Mouse (Mus musculus): ENCODE data around the gene Tdrd5. TPM values are rescaled to one million over a fixed set of nuclear protein-coding genes. Genes with fewer than 3 reads are reported as not detected.
"Not testable (repeated sequence)": the region's sequence is repeated elsewhere in the genome, so short reads cannot be mapped to it uniquely, and the experiment has no call there.

The Tdrd5 gene
- polyA plus RNA-seq (2012; rRNA removed): not detected in 2 replicates

DNA sequence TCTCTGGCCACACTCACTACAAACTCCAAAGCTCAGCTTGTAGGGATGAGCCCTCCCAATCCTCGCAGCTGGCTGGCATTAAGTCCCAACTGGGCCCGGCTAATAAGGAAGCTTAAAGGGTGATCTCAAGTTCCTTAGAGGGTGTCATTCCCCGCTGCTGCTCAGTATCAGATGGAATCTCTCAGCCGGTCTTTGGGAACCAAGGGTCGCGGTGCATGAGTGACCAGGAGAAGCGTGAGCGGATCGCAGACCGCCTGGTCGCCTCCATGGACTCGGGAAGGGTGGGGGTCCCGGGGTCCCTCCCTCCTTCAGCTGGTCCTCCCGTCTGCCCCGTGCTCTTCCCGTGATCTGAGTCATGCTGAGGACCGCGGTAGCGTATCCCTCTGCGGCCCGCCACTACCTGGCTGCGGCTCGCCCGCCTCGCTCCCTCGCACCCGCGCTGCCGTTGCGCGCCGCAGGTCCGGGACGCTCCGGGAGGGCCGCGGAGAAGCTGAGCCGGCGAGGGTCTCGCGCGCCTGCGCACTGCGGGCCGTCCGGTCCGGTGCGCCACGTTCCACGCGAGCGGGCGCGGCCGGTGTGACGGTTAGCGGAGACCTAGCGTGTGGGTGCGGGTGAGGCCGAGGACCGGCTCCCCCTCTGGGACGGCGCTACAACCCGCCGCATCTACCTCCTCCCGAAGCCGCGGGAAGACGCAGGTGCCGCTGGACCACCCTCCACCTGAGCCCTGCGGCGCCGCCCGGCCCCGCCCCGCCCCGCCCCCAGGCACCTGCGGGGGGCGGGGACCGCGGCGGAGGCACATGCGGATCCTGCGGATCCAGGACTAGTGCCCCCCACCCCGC is at the start of gene Tdrd5:
Gene Tdrd5, minus strand, starts transcription at position 754 of the 839 bp plus-strand sequence.
- DNase-seq (ENCODE audit: low read depth, low spot score): no peak
- 1% methylated on average over 85 of the region's 85 CpGs for WGBS

DNA sequence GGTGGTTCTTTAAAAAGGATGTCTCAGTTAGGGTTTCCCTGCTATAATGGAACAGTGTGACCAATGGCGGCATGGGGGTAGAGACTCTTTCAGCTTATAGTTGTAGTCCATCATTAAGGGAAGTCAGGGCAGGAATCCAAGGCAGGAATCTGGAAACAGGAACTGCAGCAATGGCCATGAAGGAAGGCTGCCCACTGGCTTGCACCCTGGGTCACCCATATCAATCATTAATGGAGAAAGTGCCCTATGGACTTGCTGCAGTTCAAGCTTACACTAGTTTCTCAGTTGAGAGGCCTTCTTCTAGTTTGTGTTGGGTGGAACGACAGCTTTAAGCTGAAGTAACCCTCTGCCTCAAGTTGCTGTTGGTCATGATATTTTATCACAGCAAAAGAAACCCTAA is 49.0 kb upstream of the Tdrd5 start:
- no peak for DNase-seq (ENCODE audit: low read depth, low spot score)
- 74% methylated on average over 2 of the region's 2 CpGs for WGBS

DNA sequence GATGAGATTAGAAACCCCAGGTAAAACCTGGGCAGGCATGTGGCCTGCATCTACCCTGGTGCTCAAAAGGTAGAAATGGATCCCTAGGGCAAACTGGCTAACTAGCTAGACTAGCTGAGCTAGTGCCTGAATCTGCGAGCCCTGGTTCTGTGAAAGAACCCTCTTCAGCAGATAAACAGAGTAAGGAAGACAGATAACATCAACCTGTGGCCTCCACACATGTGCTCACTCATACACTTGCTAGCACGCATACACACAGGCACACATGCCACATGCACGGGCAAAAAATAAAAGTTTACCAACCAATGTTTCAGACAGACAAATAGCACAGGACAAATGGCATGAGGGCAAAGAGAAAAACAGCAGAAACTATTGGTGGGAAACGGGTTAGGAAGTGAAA is 47.0 kb upstream of the Tdrd5 start:
- 81% methylated on average over 4 of the region's 4 CpGs for WGBS
- DNase-seq (ENCODE audit: low read depth, low spot score): no peak

DNA sequence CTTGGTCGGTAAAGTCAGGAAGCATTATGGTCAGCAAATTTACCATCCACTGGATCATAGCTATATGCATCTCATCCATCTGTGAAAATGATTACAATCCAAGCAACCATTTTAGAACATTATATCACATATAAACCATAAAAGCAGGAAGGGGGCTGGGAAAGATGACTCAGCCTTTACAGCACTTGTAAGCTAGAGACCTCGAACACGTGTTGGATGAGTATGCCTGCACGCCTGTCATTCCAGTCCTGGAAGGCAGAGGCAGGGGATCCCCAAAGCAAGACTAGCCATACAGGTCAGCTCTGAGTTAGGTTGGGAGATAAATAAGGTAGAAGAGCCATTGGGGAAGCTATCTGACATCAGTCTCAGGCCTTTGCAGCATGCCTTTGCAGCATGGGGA is 45.6 kb upstream of the Tdrd5 start:
- DNase-seq (ENCODE audit: low read depth, low spot score): no peak
- WGBS: 46% methylated on average over 4 of the region's 4 CpGs

DNA sequence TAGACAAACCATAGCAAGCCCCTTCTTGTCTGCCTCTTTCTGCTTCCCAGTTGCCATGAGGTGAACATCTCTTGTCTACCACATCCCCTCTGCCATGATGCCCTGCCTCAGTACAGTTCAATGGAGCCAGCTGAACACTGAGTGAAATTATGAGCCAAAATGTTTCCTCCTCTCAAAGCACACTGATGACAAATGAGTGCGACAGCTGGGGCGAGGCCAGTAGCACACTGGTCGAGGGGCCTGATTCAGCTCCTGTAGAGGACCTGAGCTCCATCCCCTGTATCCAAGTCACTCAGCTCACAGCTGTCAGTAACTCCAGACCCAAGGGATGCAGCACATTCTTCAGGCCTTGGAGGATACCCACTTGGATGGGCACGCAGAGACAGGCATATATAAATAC is 42.2 kb upstream of the Tdrd5 start:
- 94% methylated on average over 4 of the region's 4 CpGs for WGBS
- no peak for DNase-seq (ENCODE audit: low read depth, low spot score)

DNA sequence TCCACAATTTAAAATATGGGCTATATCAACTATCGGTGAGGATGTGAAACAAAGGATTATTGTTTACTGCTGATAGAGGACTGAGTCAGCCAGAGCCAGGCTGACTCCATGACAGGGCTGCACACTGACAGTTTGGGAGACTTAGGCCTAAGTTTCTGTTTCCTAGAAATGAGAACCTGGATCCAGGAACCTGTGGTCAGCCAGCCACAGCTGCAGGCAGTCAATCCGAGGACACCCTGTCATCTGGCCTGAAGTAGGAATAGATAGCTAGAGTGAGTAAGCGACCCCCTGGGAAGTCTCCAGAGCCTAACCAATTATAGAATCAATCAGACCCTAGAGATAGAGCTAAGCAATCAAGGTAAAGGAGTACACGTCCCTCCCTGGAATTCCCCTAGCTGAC is 41.0 kb upstream of the Tdrd5 start:
- WGBS: 72% methylated on average over 4 of the region's 4 CpGs
- no peak for DNase-seq (ENCODE audit: low read depth, low spot score)

DNA sequence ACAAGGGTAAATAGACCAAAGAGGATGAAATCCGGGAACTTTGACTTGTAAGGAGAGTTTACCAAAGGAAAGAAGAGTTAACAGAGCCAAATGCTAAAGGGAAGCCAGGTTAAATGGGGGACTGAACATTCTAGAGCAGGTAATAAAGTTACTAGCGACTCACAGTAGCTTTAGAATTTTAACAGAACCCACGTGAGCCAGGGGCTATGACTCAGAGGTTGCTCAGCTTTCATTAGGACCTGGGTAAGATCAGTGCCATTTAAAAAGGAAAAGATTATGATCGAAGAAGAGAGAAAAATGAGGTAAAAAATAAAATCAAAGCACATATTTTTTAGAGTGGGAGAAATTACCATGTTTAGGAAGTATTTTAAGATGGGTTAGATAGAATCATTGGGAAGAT is 37.4 kb upstream of the Tdrd5 start:
- no peak for DNase-seq (ENCODE audit: low read depth, low spot score)
- WGBS: 58% methylated on average over 4 of the region's 4 CpGs

DNA sequence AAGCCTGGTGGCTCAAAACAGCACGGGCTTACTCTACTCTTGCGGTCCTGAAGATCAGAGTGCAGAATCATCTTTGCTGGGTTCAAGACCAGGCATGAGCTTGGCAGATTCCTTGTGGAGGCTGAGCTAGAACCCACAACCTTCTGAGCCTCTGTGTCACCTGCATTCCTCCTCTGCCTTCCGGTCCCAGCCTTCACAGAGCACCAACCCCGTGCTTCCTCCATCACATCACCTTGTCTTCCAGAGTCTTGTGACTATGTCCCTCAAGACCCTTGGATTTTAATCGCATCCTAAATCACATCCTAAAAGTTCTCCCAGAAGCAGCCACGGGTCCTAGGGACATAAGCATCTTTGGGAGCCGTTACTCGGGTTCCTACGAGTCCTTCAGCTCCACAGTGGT is 19.7 kb upstream of the Tdrd5 start:
- no peak for DNase-seq (ENCODE audit: low read depth, low spot score)
- WGBS: 81% methylated on average over 9 of the region's 9 CpGs

DNA sequence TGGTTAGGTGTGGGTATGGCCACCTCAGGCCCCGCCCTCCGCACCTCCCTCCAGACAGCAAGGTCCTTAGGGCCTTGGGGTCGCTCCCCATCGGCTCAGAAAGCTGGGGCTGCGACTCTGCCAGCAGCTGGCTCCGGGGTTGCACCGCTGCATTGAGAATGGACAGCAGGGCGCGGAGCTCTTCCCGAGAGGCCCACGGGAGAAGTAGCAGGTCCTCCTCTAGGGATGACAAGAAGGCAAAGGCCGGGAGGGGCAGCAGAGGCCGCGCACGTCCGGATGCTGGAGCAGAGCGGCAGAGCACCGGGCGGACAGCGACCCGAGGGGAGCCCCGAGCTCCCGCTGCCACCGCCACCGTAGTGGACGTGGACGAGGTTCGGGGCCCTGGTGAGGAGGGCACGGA is 7.2 kb upstream of the Tdrd5 start, which contains the start of gene Nphs2:
Gene Nphs2, plus strand, starts transcription at position 98 of the 400 bp plus-strand sequence.
- DNase-seq (ENCODE audit: low read depth, low spot score): no peak
- WGBS: 7% methylated on average over 29 of the region's 29 CpGs

DNA sequence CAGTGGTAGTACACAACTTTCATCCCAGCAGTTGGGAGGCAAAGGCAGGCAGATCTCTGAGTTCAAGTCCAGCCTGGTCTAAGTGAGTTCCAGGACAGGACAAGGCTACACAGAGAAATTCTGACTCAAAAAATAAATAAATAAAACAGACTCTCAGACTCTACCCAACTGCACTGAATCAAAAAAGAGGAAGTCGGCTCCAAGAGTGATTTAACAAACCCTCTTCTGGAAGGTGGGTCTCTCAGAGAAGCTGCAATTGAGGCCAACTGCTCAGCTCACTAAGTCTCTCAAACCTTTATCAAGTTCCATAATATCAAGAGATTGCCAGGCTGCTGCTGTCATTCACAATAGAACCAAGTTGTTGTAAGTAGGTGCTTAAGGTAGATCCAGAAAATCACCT is 5.1 kb upstream of the Tdrd5 start:
- DNase-seq (ENCODE audit: low read depth, low spot score): no peak
- WGBS: 76% methylated on average over 1 of the region's 1 CpGs

DNA sequence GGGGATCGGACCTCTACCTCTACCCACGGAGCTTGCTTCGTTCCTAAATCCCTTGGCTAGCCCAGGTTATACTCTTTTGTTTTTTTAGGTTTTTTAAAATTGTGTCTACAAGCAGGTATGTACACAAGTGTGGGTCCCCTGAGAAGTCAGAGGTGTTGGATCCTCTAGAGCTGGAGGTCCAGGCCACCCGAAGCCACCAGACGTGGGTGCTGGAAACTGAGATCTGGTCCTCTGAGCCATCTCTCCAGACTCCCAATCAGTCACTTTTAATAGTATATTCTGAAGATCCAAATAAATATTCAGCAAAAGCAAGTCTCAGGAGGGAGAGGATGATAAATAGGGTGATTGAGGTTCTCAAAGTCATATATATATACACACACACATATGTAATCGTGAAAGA is 13.4 kb downstream of the Tdrd5 start:
- WGBS: 93% methylated on average over 6 of the region's 6 CpGs
- DNase-seq (ENCODE audit: low read depth, low spot score): no peak

DNA sequence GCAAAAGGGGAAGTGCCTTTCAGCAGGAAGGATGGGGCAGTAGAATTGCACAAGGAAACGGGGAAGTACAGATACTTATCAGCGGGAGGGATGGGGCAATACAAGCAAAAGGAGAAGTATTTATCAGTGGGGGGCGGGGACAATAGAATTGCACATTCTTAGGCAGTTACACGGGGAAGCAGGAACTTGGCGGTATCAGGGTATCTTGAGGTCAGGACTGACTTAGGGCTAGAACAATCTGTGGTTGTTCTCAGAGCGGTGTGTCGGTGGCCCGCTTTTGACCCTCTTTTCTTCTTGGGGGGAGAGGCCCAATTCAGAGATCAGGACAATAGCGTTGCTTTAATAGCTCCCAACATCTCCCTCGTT is 14.3 kb downstream of the Tdrd5 start:
- not testable (repeated sequence) for DNase-seq (ENCODE audit: low read depth, low spot score)

DNA sequence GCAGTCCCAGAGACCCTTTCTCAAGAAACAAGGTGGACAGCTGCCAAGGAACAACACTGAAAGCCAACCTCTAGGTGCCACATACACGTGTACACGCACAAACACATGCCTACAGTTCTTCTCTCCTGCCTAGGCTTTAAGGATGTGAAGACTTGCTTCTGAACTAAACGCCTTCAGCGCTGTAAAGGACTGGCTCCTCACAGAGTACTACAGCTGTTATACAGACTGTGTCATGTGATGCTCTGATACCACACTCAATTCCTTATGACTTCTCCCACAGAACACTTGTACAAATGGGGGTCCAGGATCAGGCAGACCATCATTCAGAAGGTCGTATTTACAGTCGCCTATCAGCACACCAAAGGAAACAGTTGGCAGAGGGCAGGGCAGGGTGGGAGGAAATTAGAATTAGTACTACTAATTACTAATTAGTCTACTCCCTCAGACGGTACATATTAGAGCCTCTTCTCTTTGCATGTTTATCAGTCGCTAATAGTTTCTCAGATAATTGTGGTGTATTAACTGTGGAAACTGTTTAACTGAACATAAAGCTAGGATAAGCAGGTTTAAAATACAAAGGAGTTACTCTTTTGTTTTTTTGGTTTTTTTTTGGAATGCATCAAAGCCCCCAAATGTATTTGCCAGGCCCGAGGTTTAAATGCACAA is 14.8 kb downstream of the Tdrd5 start:
- WGBS: 85% methylated on average over 9 of the region's 9 CpGs
- no peak for DNase-seq (ENCODE audit: low read depth, low spot score)

More for the DNA sequence above, 14.3 kb downstream of the Tdrd5 start:
- WGBS: 62% methylated on average over 10 of the region's 10 CpGs

DNA sequence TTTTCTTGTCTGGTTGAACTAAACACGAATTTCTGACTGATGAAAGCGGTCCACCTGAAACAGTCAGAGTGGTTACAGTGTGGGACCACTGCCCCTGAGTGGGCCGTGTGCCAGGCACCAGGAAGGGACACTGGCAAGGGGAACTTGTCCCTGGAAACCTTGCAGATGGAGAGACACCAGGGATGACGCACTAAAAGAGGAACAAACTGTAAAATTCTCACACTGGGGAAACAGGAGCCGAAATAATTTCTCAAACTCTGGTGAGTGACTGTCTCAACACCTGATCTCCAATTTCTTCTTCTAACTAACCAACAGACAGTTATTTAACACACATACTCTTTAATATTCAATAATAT is 17.9 kb downstream of the Tdrd5 start:
- whole genome bisulfite sequencing: 72% methylated on average over 5 of the region's 5 CpGs
- DNase-seq (ENCODE audit: low read depth, low spot score): no peak

DNA sequence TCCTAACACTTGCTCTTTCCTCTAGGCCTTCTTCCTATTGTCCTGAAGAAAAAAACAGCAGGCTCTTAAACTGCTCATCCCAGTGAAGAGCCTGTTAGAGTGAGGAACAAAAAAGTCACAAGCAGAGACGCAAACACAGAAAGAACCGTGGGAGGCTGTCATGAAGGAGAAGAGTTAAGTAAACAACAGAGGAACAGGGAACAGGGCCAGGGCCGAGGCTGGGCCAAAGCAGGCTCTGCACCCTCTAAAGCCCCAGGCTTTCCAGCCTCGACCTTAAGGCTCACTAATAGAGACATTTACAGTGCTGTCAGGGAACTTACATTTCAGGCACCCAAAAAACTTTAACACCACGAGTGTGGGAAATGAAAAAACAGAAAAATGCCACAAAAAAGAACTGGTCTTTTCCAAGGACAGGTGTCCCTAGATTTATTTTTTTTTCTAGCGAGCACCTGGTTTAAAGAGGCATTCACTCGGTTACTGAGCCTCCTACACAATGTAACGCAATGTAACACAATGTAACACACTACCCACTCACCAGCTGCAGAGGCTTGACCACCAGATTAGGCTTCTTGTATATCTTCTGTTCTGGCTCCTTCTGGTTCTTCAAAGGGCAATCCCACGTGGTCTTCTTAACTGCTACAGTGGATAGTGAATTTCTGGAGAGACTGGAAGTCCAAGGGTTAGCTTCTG is 18.5 kb downstream of the Tdrd5 start:
- 40% methylated on average over 9 of the region's 9 CpGs for WGBS
- no peak for DNase-seq (ENCODE audit: low read depth, low spot score)

DNA sequence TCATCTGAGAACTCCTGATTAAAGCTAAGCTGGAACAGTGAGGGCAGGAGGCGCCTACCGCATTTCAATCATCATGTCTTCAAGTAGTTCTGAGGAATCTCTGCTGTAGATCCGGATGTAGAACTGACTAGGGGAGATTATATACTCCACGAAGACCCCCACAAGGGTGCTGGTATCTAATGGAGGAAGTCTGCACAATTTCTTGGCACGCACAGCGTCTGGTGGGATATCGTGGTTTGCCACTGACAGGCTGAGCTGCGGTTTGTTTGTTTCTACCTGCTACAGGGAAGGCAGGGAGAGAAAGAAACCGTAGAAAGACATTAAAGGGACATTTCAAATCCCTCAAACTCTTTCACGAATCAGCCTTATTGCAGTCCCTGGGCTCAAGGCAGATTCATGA is 19.3 kb downstream of the Tdrd5 start:
- WGBS: 72% methylated on average over 10 of the region's 10 CpGs
- no peak for DNase-seq (ENCODE audit: low read depth, low spot score)

DNA sequence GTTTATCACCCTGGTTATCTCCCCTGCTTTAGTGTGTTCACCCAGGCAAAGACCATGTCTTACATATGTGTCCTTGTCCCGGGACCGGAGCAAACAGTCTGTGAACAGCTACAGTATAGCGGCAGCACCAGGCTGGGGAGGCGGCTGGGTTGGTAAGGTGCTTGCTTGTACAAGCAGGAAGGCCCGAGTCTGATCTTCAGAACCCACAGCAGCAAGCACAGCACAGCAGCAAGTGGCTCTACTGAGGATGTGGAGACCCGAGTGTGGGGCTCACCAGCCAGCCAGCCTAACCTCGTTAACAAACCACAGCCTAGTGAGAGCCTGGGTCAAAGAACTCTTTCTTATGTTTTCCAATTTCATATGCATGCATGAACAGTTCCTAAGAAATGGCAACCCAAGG is 23.3 kb downstream of the Tdrd5 start:
- DNase-seq (ENCODE audit: low read depth, low spot score): no peak
- WGBS: 73% methylated on average over 7 of the region's 7 CpGs

DNA sequence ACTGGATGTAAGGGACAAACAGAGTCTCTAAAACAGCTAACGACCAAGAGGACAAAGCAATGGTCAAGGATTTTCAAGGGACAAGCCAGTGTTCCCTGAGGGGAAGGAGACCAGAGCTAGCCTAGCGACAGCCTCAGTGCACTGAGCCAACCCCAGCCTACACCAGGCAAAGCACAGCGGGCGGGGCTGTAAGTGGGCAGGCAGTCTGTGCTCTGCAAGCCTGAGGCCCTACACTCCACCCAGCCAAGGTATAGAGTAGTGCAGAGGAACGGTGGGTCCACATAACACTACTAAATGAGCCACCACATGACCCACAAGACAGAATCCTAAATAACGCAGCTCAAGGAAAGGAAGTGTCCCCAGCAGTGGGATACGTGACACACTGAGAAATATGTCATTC is 29.8 kb downstream of the Tdrd5 start:
- 62% methylated on average over 7 of the region's 7 CpGs for WGBS
- no peak for DNase-seq (ENCODE audit: low read depth, low spot score)

DNA sequence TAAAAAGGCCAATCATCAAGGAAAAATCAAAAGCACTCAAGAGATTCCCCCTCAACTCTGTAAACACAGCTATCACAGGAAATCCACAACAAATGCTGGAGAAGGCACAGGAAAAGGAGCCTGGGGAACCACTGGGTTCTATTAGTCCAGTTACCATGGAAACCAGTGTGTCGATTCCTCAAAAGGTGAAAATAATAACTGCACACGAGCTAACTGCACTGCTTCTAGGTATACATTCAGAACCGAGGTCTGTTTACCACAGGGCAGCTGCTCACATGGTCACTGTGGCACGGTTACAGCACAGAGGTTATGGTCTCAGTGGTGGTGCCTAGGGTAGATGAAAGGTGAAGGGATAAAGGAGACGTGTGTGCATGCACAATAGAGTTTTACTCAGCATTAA is 31.8 kb downstream of the Tdrd5 start:
- no peak for DNase-seq (ENCODE audit: low read depth, low spot score)
- 61% methylated on average over 5 of the region's 5 CpGs for WGBS

DNA sequence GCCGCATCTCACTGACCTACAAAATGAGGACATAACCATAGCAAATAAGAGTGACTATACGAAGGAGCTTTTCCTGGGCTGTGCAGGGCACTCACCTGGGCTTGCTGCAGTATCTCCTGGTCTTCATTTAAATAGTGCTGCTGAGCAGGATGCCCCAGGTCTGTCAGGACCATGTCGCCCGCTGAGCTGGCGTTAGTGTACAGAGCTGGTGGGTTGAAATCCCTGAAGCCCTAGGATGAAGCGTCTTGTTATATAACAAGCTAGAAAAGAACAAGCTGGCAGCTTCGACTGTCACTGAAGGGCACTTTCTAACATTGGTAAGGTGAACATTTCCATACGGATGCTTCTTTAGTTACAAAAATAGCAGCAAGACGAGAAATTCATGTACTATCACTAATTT is 33.0 kb downstream of the Tdrd5 start:
- WGBS: 87% methylated on average over 9 of the region's 9 CpGs
- DNase-seq (ENCODE audit: low read depth, low spot score): no peak

DNA sequence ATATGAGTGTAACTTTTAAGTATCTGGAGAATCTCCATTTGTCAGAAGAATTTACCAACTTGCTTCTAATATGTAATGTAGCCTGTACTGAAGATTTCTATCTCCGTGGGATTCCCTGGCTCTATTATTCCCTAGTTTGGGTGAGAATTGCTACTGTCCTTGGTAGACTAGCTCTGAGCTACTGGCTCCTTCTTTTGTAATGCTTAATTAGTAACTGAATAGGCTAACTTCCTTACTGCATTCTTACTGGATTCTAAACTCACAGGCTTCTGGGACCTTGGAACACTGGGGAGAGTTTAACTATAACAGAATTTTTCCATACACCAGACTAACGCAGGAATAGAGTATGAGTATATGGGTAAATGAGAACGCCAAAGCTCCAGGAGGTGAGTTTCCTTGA is 34.9 kb downstream of the Tdrd5 start:
- not testable (repeated sequence) for DNase-seq (ENCODE audit: low read depth, low spot score)
- 42% methylated on average over 3 of the region's 3 CpGs for WGBS
